24 mouse cellular contexts compared by ENCODE assay signal in the genomic region with DNA sequence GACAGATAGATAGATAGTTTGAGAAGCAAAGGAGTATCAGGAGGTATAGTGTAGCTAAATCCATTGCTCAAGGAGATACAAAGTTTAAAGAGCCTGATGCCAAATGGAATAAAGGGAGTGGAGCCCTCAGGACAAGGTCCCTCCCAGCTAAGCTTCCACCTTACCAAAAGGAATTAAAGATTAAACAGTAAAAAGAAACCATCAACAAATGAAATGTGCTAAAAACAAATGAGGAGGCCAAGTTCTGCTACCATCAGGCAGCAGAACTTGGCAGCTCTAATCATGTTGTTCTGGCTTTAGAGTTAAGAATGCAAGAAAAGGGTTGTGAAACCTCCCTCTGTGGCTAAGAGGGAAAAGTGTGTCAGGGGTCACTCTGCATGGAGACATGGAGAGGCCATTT.
DNase-seq lines count a peak whose midpoint lies in the region; ATAC-seq and TF ChIP-seq lines count a peak whose summit lies in the region.
"Had no signal": no experiment of that assay in that cellular context is flagged by ENCODE, and none has a peak within 500 bp of the region (broad histone marks: within the 10 kb centered on the region; RNA-seq: fewer than 3 reads in every experiment).

No protein-coding gene starts in this region.

- peak overlapping the region; percentile 85; the same call in 1 of the 2 replicates for H3K27ac ChIP-seq in kidney, adult 2 months (ENCODE audit: insufficient read depth, low read depth, low read length)
- no peak overlapping the region for H3K27ac ChIP-seq in kidney, embryonic 14.5 days (ENCODE audit: low read depth, low read length)
- H3K27ac ChIP-seq in kidney, embryonic 15.5 days = no peak overlapping the region
- peak overlapping the region; percentile 84; the same call in 1 of the 2 replicates for H3K27ac ChIP-seq in brown adipose tissue, adult 24 weeks (replicated peaks; ENCODE audit: low read depth, low read length)
- H3K27ac ChIP-seq: embryonic facial prominence, embryonic 10.5 days; embryonic facial prominence, embryonic 13.5 days; forebrain, embryonic 10.5 days; forebrain, embryonic 13.5 days; hindbrain, embryonic 12.5 days; hindbrain, embryonic 15.5 days had no signal

- no peak for TF ChIP-seq CTCF in kidney, adult 2 months (conservative IDR thresholded peaks at IDR 0.05; ENCODE audit: insufficient read depth, insufficient read length, low read depth, low read length)

- DNase-seq in kidney, adult 2 months = peak; percentile 63
- DNase-seq in kidney, postnatal 36 days = peak; percentile 13 to 28
- no peak for DNase-seq in heart, adult 11 months
- DNase-seq: adrenal gland, adult 8-10 months; cerebellum, adult 11-12 months; cerebellum, adult 8-10 months; cerebellum, postnatal 10 days; cerebellum, postnatal 36 days; embryo, embryonic 11 days; gastrocnemius, postnatal 10 days; gastrocnemius, postnatal 36 days had no signal

- no peak for ATAC-seq in kidney, embryonic 14.5 days (ENCODE audit: low FRiP score, low TSS enrichment)
- ATAC-seq in kidney, embryonic 15.5 days (replicated peaks; ENCODE audit: low FRiP score) = no peak
- ATAC-seq: CD4-positive, CD25-positive, alpha-beta regulatory T cell, adult 4 months; forebrain, embryonic 13.5 days; forebrain, embryonic 16.5 days had no signal

- TF ChIP-seq POLR2A in kidney, adult 2 months (IDR thresholded peaks at IDR 0.05; ENCODE audit: low read depth, low read length) = no peak

- no peaks in the 10 kb centered on the region for H3K36me3 ChIP-seq in kidney, adult 2 months (ENCODE audit: control insufficient read depth, insufficient read depth, low read length)
- no peaks in the 10 kb centered on the region for H3K36me3 ChIP-seq in kidney, embryonic 14.5 days (ENCODE audit: control insufficient read depth, insufficient read depth, low read length)
- no peaks in the 10 kb centered on the region for H3K36me3 ChIP-seq in kidney, embryonic 15.5 days
- H3K36me3 ChIP-seq: embryonic facial prominence, embryonic 10.5 days; embryonic facial prominence, embryonic 13.5 days; forebrain, embryonic 10.5 days; hindbrain, embryonic 12.5 days; hindbrain, embryonic 15.5 days had no signal

- no peaks in the 10 kb centered on the region; the same call in 1 of the 2 replicates for H3K4me1 ChIP-seq in kidney, adult 2 months (ENCODE audit: control insufficient read depth, insufficient read depth, low read length)
- no peaks in the 10 kb centered on the region for H3K4me1 ChIP-seq in kidney, embryonic 14.5 days (ENCODE audit: control insufficient read depth, insufficient read depth, low read length)
- H3K4me1 ChIP-seq in kidney, embryonic 15.5 days = no peaks in the 10 kb centered on the region
- H3K4me1 ChIP-seq in brown adipose tissue, adult 24 weeks (ENCODE audit: control insufficient read depth, insufficient read depth, insufficient read length, low read length) = 0 out of 2 replicates have a peak, but pooled peaks cover 2% of the 10 kb centered on the region
- H3K4me1 ChIP-seq: embryonic facial prominence, embryonic 10.5 days; embryonic facial prominence, embryonic 13.5 days; forebrain, embryonic 10.5 days; forebrain, embryonic 13.5 days; hindbrain, embryonic 12.5 days; hindbrain, embryonic 15.5 days had no signal

- H3K27me3 ChIP-seq in kidney, adult 2 months (replicated peaks; ENCODE audit: control insufficient read depth, insufficient read depth, low read length) = no peaks in the 10 kb centered on the region
- H3K27me3 ChIP-seq in kidney, embryonic 14.5 days (ENCODE audit: control insufficient read depth, insufficient read depth, low read length) = no peaks in the 10 kb centered on the region
- H3K27me3 ChIP-seq in kidney, embryonic 15.5 days = no peaks in the 10 kb centered on the region
- H3K27me3 ChIP-seq: embryonic facial prominence, embryonic 13.5 days; forebrain, embryonic 13.5 days; hindbrain, embryonic 12.5 days; hindbrain, embryonic 15.5 days had no signal

- no peak overlapping the region for H3K9ac ChIP-seq in kidney, embryonic 14.5 days (ENCODE audit: low read depth, low read length)
- H3K9ac ChIP-seq in kidney, embryonic 15.5 days = no peak overlapping the region
- H3K9ac ChIP-seq: embryonic facial prominence, embryonic 13.5 days; forebrain, embryonic 13.5 days; hindbrain, embryonic 12.5 days; hindbrain, embryonic 15.5 days had no signal

- no peak overlapping the region for H3K4me2 ChIP-seq in kidney, embryonic 14.5 days (replicated peaks; ENCODE audit: low read depth, low read length)
- no peak overlapping the region for H3K4me2 ChIP-seq in kidney, embryonic 15.5 days
- H3K4me2 ChIP-seq: embryonic facial prominence, embryonic 13.5 days; forebrain, embryonic 13.5 days; heart, embryonic 11.5 days; hindbrain, embryonic 12.5 days; hindbrain, embryonic 15.5 days had no signal

- no peaks in the 10 kb centered on the region for H3K9me3 ChIP-seq in kidney, embryonic 14.5 days (ENCODE audit: control insufficient read depth, low read length)
- H3K9me3 ChIP-seq in kidney, embryonic 15.5 days (replicated peaks) = no peaks in the 10 kb centered on the region
- H3K9me3 ChIP-seq: embryonic facial prominence, embryonic 10.5 days; embryonic facial prominence, embryonic 13.5 days; forebrain, embryonic 10.5 days; forebrain, embryonic 13.5 days; hindbrain, embryonic 12.5 days; hindbrain, embryonic 15.5 days had no signal

- H3K4me3 ChIP-seq in kidney, adult 2 months (ENCODE audit: insufficient read depth, low read depth, low read length) = no peak overlapping the region
- H3K4me3 ChIP-seq in kidney, embryonic 14.5 days (ENCODE audit: low read length) = no peak overlapping the region
- no peak overlapping the region for H3K4me3 ChIP-seq in kidney, embryonic 15.5 days (replicated peaks)
- H3K4me3 ChIP-seq in brown adipose tissue, adult 24 weeks (ENCODE audit: insufficient read depth, low read depth, low read length) = no peak overlapping the region
- H3K4me3 ChIP-seq: embryonic facial prominence, embryonic 10.5 days; embryonic facial prominence, embryonic 13.5 days; erythroblast, embryonic 14.5 days; forebrain, embryonic 10.5 days; forebrain, embryonic 13.5 days; hindbrain, embryonic 12.5 days; hindbrain, embryonic 15.5 days had no signal

Comparison
In these comparisons a context has a peak if more than half of its experiments do, and no peak if none do; other contexts are left out.
1. H3K27ac ChIP-seq: peak in kidney, adult 2 months (single experiment) and brown adipose tissue, adult 24 weeks (single experiment); none in kidney, embryonic 14.5 days (single experiment) and kidney, embryonic 15.5 days (single experiment).